Mouse (Mus musculus): ENCODE measurements around the gene Fdxr.

Gene Fdxr

GRCm38 (mm10) chr11:115269330-115270066 is 7.4 kb downstream of the Fdxr start:
- DNase-seq (ENCODE audit: low spot score) = no peak

GRCm38 (mm10) chr11:115267958-115268357 is 8.9 kb downstream of the Fdxr start:
- DNase-seq (ENCODE audit: low spot score) = no peak

- DNase-seq (ENCODE audit: low spot score) = no peak
These were observed 9.6 kb downstream of the Fdxr start, which contains the start of gene Grin2c for GRCm38 (mm10) chr11:115267061-115267883. Gene Grin2c (minus strand): TSS chr11:115267243.

GRCm38 (mm10) chr11:115266400-115266778 is 10.5 kb downstream of the Fdxr start:
- DNase-seq (ENCODE audit: low spot score) = no peak

- no peak for DNase-seq (ENCODE audit: low spot score)
These were observed 11.0 kb downstream of the Fdxr start for GRCm38 (mm10) chr11:115265771-115266399.

- no peak for DNase-seq (ENCODE audit: low spot score)
These were observed 11.8 kb downstream of the Fdxr start for GRCm38 (mm10) chr11:115264862-115265668.

GRCm38 (mm10) chr11:115264136-115264861 is 12.6 kb downstream of the Fdxr start:
- DNase-seq (ENCODE audit: low spot score) = no peak

GRCm38 (mm10) chr11:115262954-115263353 is 13.9 kb downstream of the Fdxr start:
- peak; percentile 41 for DNase-seq (ENCODE audit: low spot score)

GRCm38 (mm10) chr11:115259134-115259533 is 17.7 kb downstream of the Fdxr start:
- no peak for DNase-seq (ENCODE audit: low spot score)

GRCm38 (mm10) chr11:115257775-115258510 is 18.9 kb downstream of the Fdxr start:
- no peak for DNase-seq (ENCODE audit: low spot score)

GRCm38 (mm10) chr11:115251258-115251657 is 25.6 kb downstream of the Fdxr start:
- DNase-seq (ENCODE audit: low spot score) = no peak

- no peak for DNase-seq (ENCODE audit: low spot score)
These were observed 26.3 kb downstream of the Fdxr start for GRCm38 (mm10) chr11:115250405-115251090.

- no peak for DNase-seq (ENCODE audit: low spot score)
These were observed 27.0 kb downstream of the Fdxr start for GRCm38 (mm10) chr11:115249721-115250404.

- no peak for DNase-seq (ENCODE audit: low spot score)
These were observed 28.9 kb downstream of the Fdxr start for GRCm38 (mm10) chr11:115247945-115248344.

GRCm38 (mm10) chr11:115247240-115247639 is 29.6 kb downstream of the Fdxr start:
- DNase-seq (ENCODE audit: low spot score) = peak; percentile 71

GRCm38 (mm10) chr11:115246386-115246785 is 30.5 kb downstream of the Fdxr start:
- DNase-seq (ENCODE audit: low spot score) = peak; percentile 69

GRCm38 (mm10) chr11:115244840-115245239 is 32.0 kb downstream of the Fdxr start:
- DNase-seq (ENCODE audit: low spot score) = no peak

GRCm38 (mm10) chr11:115243783-115244182 is 33.1 kb downstream of the Fdxr start:
- no peak for DNase-seq (ENCODE audit: low spot score)

GRCm38 (mm10) chr11:115242746-115243145 is 34.1 kb downstream of the Fdxr start:
- DNase-seq (ENCODE audit: low spot score) = no peak
